Mouse (Mus musculus) intestine, embryonic 15.5 days (tissue): ENCODE measurements around the gene Kif16b. TPM values are rescaled to one million over a fixed set of nuclear protein-coding genes. Genes with fewer than 3 reads are reported as not detected.

ENCODE experiments used
- ATAC-seq: fragments of 200-750 bp; cut with Nextera tagmentation; 2 replicates; pipeline ENCODE4 v1.8.0; 2017; ENCODE audit warnings: moderate TSS enrichment, moderate library complexity
- H3K27ac ChIP-seq: fragments of 300-500 bp; sonication (generic); 2 replicates; pipeline ENCODE4 v1.5.1; 2015; ENCODE audit warnings: mild to moderate bottlenecking, inconsistent platforms
- H3K27me3 ChIP-seq: fragments of 300-500 bp; sonication (generic); replicated peaks from 2 replicates; pipeline ENCODE4 v1.6.1; 2015; ENCODE audit warnings: inconsistent platforms
- H3K36me3 ChIP-seq: fragments of 300-500 bp; sonication (generic); 2 replicates; pipeline ENCODE4 v1.6.1; 2015; ENCODE audit warnings: inconsistent platforms
- H3K4me1 ChIP-seq: fragments of 300-500 bp; sonication (generic); replicated peaks from 2 replicates; pipeline ENCODE4 v1.6.1; 2015; ENCODE audit warnings: inconsistent platforms
- H3K4me2 ChIP-seq: fragments of 300-500 bp; sonication (generic); replicated peaks from 2 replicates; pipeline ENCODE4 v1.6.1; 2015; ENCODE audit warnings: mild to moderate bottlenecking, inconsistent platforms
- H3K4me3 ChIP-seq: fragments of 300-500 bp; sonication (generic); replicated peaks from 2 replicates; pipeline ENCODE4 v1.5.1; 2015; ENCODE audit warnings: inconsistent platforms
- H3K9ac ChIP-seq: fragments of 300-500 bp; sonication (generic); 2 replicates; pipeline ENCODE4 v1.6.1; 2015; ENCODE audit warnings: inconsistent platforms
- H3K9me3 ChIP-seq: fragments of 300-500 bp; sonication (generic); 2 replicates; pipeline ENCODE4 v1.6.1; 2016; ENCODE audit warnings: inconsistent platforms
- WGBS: fragments of 180-500 bp; shearing (Covaris S2); methylation state at CpG from one replicate; pipeline ENCODE4 v1.1.7; 2015; 5-methylcytosine and 5-hydroxymethylcytosine counted together
- polyA plus RNA-seq: library from polyadenylated mRNA; unstranded; fragments of >200 nt; fragmentation: Nextera tagmentation; extraction: Ambion mirVana; gene quantifications from 2 replicates; pipeline ENCODE4 v1.2.1, GENCODE M21; 2015

The Kif16b gene
- polyA plus RNA-seq, 1 experiment from 2014 or later = 11.3 TPM

GRCm38 (mm10) chr2:142859452-142859851 is 41.9 kb downstream of the Kif16b start:
- H3K9ac ChIP-seq = no peak overlapping the region
- 70% methylated on average over 4 of the region's 4 CpGs for WGBS
- peak; percentile 62; the same call in 1 of the 2 replicates for ATAC-seq

GRCm38 (mm10) chr2:142838775-142839174 is 62.6 kb downstream of the Kif16b start:
- Histone ChIP-seq H3K4me1 (peaks cover 3% of the 10 kb centered on the region), H3K4me3 (no peak overlapping the region), H3K36me3 (no peaks in the 10 kb centered on the region), H3K27me3 (no peaks in the 10 kb centered on the region), H3K9me3 (no peaks in the 10 kb centered on the region), H3K9ac (no peak overlapping the region), H3K4me2 (no peak overlapping the region), H3K27ac (0 out of 2 replicates have a peak overlapping the region, but pooled peaks have one; percentile 44)
- peak; percentile 47; the same call in 1 of the 2 replicates for ATAC-seq
- 42% methylated on average over 3 of the region's 3 CpGs for WGBS

More at GRCm38 (mm10) chr2:142859452-142859851, 41.9 kb downstream of the Kif16b start:
- no peak overlapping the region for H3K4me2 ChIP-seq
- no peak overlapping the region for H3K4me3 ChIP-seq
- H3K27ac ChIP-seq = no peak overlapping the region
- H3K27me3 ChIP-seq = no peaks in the 10 kb centered on the region
- no peaks in the 10 kb centered on the region for H3K36me3 ChIP-seq
- no peaks in the 10 kb centered on the region for H3K9me3 ChIP-seq
- no peaks in the 10 kb centered on the region for H3K4me1 ChIP-seq

- Histone ChIP-seq H3K36me3 (no peaks in the 10 kb centered on the region), H3K9ac (no peak overlapping the region), H3K9me3 (no peaks in the 10 kb centered on the region), H3K4me2 (no peak overlapping the region), H3K4me3 (no peak overlapping the region), H3K27me3 (no peaks in the 10 kb centered on the region), H3K27ac (peak overlapping the region; percentile 42; the same call in 1 of the 2 replicates), H3K4me1 (peaks cover 3% of the 10 kb centered on the region)
- ATAC-seq = peak; percentile 71
- 28% methylated on average over 1 of the region's 1 CpGs for WGBS
These were observed 63.2 kb downstream of the Kif16b start for GRCm38 (mm10) chr2:142838118-142838517.

- 93% methylated on average over 3 of the region's 3 CpGs for WGBS
- no peak overlapping the region for H3K4me2 ChIP-seq
- no peaks in the 10 kb centered on the region for H3K9me3 ChIP-seq
- no peak overlapping the region for H3K9ac ChIP-seq
- no peaks in the 10 kb centered on the region for H3K36me3 ChIP-seq
- H3K27me3 ChIP-seq = no peaks in the 10 kb centered on the region
- no peak for ATAC-seq
- no peak overlapping the region for H3K4me3 ChIP-seq
- no peak overlapping the region for H3K27ac ChIP-seq
- H3K4me1 ChIP-seq = peaks cover 3% of the 10 kb centered on the region
These were observed 66.6 kb downstream of the Kif16b start for GRCm38 (mm10) chr2:142834751-142835150.

- Histone ChIP-seq H3K36me3 (no peaks in the 10 kb centered on the region), H3K27me3 (no peaks in the 10 kb centered on the region), H3K4me3 (no peak overlapping the region), H3K4me2 (no peak overlapping the region), H3K9me3 (no peaks in the 10 kb centered on the region), H3K9ac (no peak overlapping the region), H3K4me1 (peaks cover under 1% of the 10 kb centered on the region), H3K27ac (no peak overlapping the region)
- WGBS = 72% methylated on average over 10 of the region's 10 CpGs
- no peak for ATAC-seq
These were observed 68.5 kb downstream of the Kif16b start for GRCm38 (mm10) chr2:142832617-142833422.

GRCm38 (mm10) chr2:142813033-142813432 is 88.3 kb downstream of the Kif16b start:
- no peaks in the 10 kb centered on the region for H3K9me3 ChIP-seq
- no peaks in the 10 kb centered on the region for H3K27me3 ChIP-seq
- no peak overlapping the region for H3K27ac ChIP-seq
- no peaks in the 10 kb centered on the region for H3K4me1 ChIP-seq
- no peak overlapping the region for H3K4me3 ChIP-seq
- WGBS = 43% methylated on average over 2 of the region's 2 CpGs
- no peak overlapping the region for H3K4me2 ChIP-seq
- no peak overlapping the region for H3K9ac ChIP-seq
- H3K36me3 ChIP-seq = no peaks in the 10 kb centered on the region
- peak; percentile 79; the same call in 1 of the 2 replicates for ATAC-seq

- ATAC-seq = peak; percentile 87
- no peaks in the 10 kb centered on the region for H3K27me3 ChIP-seq
- no peaks in the 10 kb centered on the region for H3K4me1 ChIP-seq
- H3K9me3 ChIP-seq = no peaks in the 10 kb centered on the region
- H3K9ac ChIP-seq = no peak overlapping the region
- H3K27ac ChIP-seq = no peak overlapping the region
- H3K4me2 ChIP-seq = no peak overlapping the region
- H3K4me3 ChIP-seq = no peak overlapping the region
- 95% methylated on average over 1 of the region's 1 CpGs for WGBS
- no peaks in the 10 kb centered on the region for H3K36me3 ChIP-seq
These were observed 97.4 kb downstream of the Kif16b start for GRCm38 (mm10) chr2:142803760-142804448.

GRCm38 (mm10) chr2:142797310-142797709 is 104.0 kb downstream of the Kif16b start:
- Histone ChIP-seq H3K27me3 (no peaks in the 10 kb centered on the region), H3K9ac (no peak overlapping the region), H3K36me3 (no peaks in the 10 kb centered on the region), H3K4me2 (no peak overlapping the region), H3K9me3 (no peaks in the 10 kb centered on the region), H3K27ac (no peak overlapping the region), H3K4me3 (no peak overlapping the region), H3K4me1 (no peaks in the 10 kb centered on the region)
- WGBS = 50% methylated on average over 6 of the region's 6 CpGs
- no peak for ATAC-seq

GRCm38 (mm10) chr2:142775358-142775757 is 126.0 kb downstream of the Kif16b start:
- WGBS = 63% methylated on average over 1 of the region's 1 CpGs
- Histone ChIP-seq H3K27me3 (no peaks in the 10 kb centered on the region), H3K4me1 (no peaks in the 10 kb centered on the region), H3K9ac (no peak overlapping the region), H3K4me3 (no peak overlapping the region), H3K9me3 (no peaks in the 10 kb centered on the region), H3K27ac (no peak overlapping the region), H3K4me2 (no peak overlapping the region), H3K36me3 (no peaks in the 10 kb centered on the region)
- no peak for ATAC-seq

- 73% methylated on average over 1 of the region's 1 CpGs for WGBS
- Histone ChIP-seq H3K4me3 (no peak overlapping the region), H3K9ac (no peak overlapping the region), H3K4me1 (no peaks in the 10 kb centered on the region), H3K27me3 (no peaks in the 10 kb centered on the region), H3K27ac (no peak overlapping the region), H3K9me3 (no peaks in the 10 kb centered on the region), H3K36me3 (no peaks in the 10 kb centered on the region), H3K4me2 (no peak overlapping the region)
- no peak for ATAC-seq
These were observed 126.6 kb downstream of the Kif16b start for GRCm38 (mm10) chr2:142774752-142775151.

GRCm38 (mm10) chr2:142769647-142770121 is 131.6 kb downstream of the Kif16b start:
- H3K4me3 ChIP-seq = no peak overlapping the region
- 84% methylated on average over 11 of the region's 11 CpGs for WGBS
- H3K36me3 ChIP-seq = no peaks in the 10 kb centered on the region
- H3K9me3 ChIP-seq = no peaks in the 10 kb centered on the region
- no peak for ATAC-seq
- no peaks in the 10 kb centered on the region for H3K4me1 ChIP-seq
- no peak overlapping the region for H3K9ac ChIP-seq
- no peaks in the 10 kb centered on the region for H3K27me3 ChIP-seq
- H3K27ac ChIP-seq = no peak overlapping the region
- no peak overlapping the region for H3K4me2 ChIP-seq

GRCm38 (mm10) chr2:142764276-142764675 is 137.1 kb downstream of the Kif16b start:
- H3K27ac ChIP-seq = no peak overlapping the region
- no peaks in the 10 kb centered on the region for H3K27me3 ChIP-seq
- WGBS = 67% methylated on average over 1 of the region's 2 CpGs
- no peak overlapping the region for H3K4me2 ChIP-seq
- no peak overlapping the region for H3K4me3 ChIP-seq
- ATAC-seq = no peak
- no peaks in the 10 kb centered on the region for H3K4me1 ChIP-seq
- no peak overlapping the region for H3K9ac ChIP-seq
- no peaks in the 10 kb centered on the region for H3K9me3 ChIP-seq
- no peaks in the 10 kb centered on the region for H3K36me3 ChIP-seq
